Mouse (Mus musculus) heart, postnatal 0 days (tissue): ENCODE data around the gene A730049H05Rik.

Experiments
- CTCF ChIP-seq: IDR thresholded peaks from 2 replicates; pipeline ENCODE4 v1.5.1; 2016; ENCODE audit warnings: antibody characterized with exemption, control low read depth, low read depth
- EP300 ChIP-seq: IDR thresholded peaks from 2 replicates; pipeline ENCODE4 v1.6.1; 2016; ENCODE audit warnings: antibody characterized with exemption, low read depth

DNA sequence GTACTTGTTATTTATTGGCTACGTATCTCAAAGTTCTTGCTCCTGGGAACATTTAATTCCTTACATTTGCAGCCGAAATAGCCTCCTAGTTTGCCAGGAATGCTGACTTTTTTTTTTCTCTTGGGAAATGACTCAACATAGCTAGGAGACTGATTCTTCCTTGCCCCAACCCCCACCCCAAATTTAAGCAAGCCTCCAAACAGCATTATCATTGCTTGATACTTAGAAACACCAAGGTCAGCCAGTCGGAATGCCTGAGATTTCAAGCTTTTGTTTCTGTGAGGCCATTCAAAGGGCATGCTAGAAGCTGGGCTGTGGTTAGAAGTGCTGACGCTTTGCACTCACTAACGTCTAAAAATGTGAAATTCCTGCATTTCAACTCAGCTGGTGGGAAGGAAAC lies 11.1 kb downstream of the A730049H05Rik start:
- no peak for TF ChIP-seq CTCF
- no peak for TF ChIP-seq EP300
